Mouse (Mus musculus) liver, embryonic 14.5 days (tissue): ENCODE measurements at regions not wholly inside any gene's neighbourhood (a gene's known extent, or its start where the extent isn't known, plus 50 kb on each side); places are given as distances from the start of the nearest gene placed in this dataset.

Source experiments
- ATAC-seq: fragments of 200-750 bp; cut with Nextera tagmentation; 2 replicates; pipeline ENCODE4 v1.8.0; 2017; ENCODE audit warnings: moderate number of reproducible peaks, mild to moderate bottlenecking, moderate library complexity; ENCODE audit not compliant: insufficient read depth
- DNase-seq, 3 experiments: peaks; one replicate each; pipeline ENCODE4 v3.0.0-alpha.2; 2012 to 2013; ENCODE audit warnings: low read depth in 3 of 3, low spot score in 3 of 3
- H3K27ac ChIP-seq: fragments of 300-500 bp; sonication (generic); 2 replicates; pipeline ENCODE4 v1.5.1; 2014; ENCODE audit warnings: moderate library complexity, mild to moderate bottlenecking, control low read depth, inconsistent platforms
- H3K27me3 ChIP-seq: fragments of 300-500 bp; sonication (generic); 2 replicates; pipeline ENCODE4 v1.6.1; 2014; ENCODE audit warnings: mild to moderate bottlenecking, low read length, moderate library complexity; ENCODE audit not compliant: control insufficient read depth, insufficient read depth
- H3K36me3 ChIP-seq: fragments of 300-500 bp; sonication (generic); replicated peaks from 2 replicates; pipeline ENCODE4 v1.6.1; 2014; ENCODE audit warnings: low read depth; ENCODE audit not compliant: control insufficient read depth, insufficient read depth
- H3K4me1 ChIP-seq, 2 experiments: fragments of 200-500 bp in 1 of 2; fragments of 300-500 bp in 1 of 2; sonication (generic) in 1 of 2; replicated peaks; 2 replicates each; pipeline ENCODE4 v1.6.1; 2012 to 2014; ENCODE audit warnings: antibody characterized with exemption in 1 of 2, inconsistent platforms in 1 of 2, low read length in 1 of 2; ENCODE audit not compliant: control insufficient read depth in 2 of 2, insufficient read depth in 2 of 2
- H3K4me2 ChIP-seq: fragments of 300-500 bp; sonication (generic); 2 replicates; pipeline ENCODE4 v1.6.1; 2014; ENCODE audit warnings: low read depth, mild to moderate bottlenecking, control low read depth, moderate library complexity
- H3K4me3 ChIP-seq, 2 experiments: fragments of 200-500 bp in 1 of 2; fragments of 300-500 bp in 1 of 2; sonication (generic) in 1 of 2; 2 replicates each; pipeline ENCODE4 v1.5.1; 2012 to 2014; ENCODE audit warnings: low read depth in 2 of 2, low read length in 2 of 2, mild to moderate bottlenecking in 2 of 2, control low read depth in 1 of 2, inconsistent platforms in 1 of 2, moderate library complexity in 1 of 2; ENCODE audit not compliant: insufficient read depth in 1 of 2
- H3K9ac ChIP-seq: fragments of 300-500 bp; sonication (generic); replicated peaks from 2 replicates; pipeline ENCODE4 v1.6.1; 2014; ENCODE audit warnings: mild to moderate bottlenecking, control low read depth, moderate library complexity
- H3K9me3 ChIP-seq: fragments of 300-500 bp; sonication (generic); 2 replicates; pipeline ENCODE4 v1.6.1; 2016; ENCODE audit warnings: low read length, mixed read lengths; ENCODE audit not compliant: control insufficient read depth
- CTCF ChIP-seq: IDR thresholded peaks from 2 replicates; pipeline ENCODE4 v1.5.1; 2016; ENCODE audit warnings: antibody characterized with exemption, low read depth, control low read depth
- EP300 ChIP-seq: IDR thresholded peaks from 2 replicates; pipeline ENCODE4 v1.6.1; 2016; ENCODE audit warnings: antibody characterized with exemption, low read depth
- WGBS: fragments of 180-500 bp; shearing (Covaris S2); extraction: QIAGEN DNeasy Blood & Tissue Kit; methylation state at CpG from one replicate; pipeline ENCODE4 v1.1.7; 2014; ENCODE audit not compliant: insufficient replicate concordance; 5-methylcytosine and 5-hydroxymethylcytosine counted together

DNA sequence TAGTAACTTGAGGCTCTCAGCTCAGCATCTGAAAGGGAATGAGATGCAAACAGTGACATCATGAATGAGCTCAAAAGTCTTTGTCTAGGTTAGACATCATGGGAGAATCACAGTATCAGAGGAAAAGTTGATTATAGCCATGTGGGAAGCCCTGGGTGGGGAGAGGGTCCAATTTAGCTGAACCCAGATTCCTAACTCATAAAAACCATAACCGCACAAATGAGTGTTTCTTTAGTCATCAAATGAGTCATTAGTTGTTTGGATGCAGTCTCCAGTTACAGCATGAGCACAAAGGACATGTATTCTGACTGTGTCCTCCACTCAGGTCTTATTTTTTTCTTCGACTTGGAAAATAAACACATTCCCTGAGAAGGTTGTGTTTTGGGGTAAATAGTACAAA lies 406.5 kb downstream of the Cntnap4 start:
- Histone ChIP-seq H3K4me3 (no peak overlapping the region), H3K27me3 (no peaks in the 10 kb centered on the region), H3K4me1 (no peaks in the 10 kb centered on the region), H3K27ac (no peak overlapping the region), H3K4me2 (no peak overlapping the region), H3K9me3 (no peaks in the 10 kb centered on the region), H3K9ac (no peak overlapping the region), H3K36me3 (no peaks in the 10 kb centered on the region)
- DNase-seq (no peak), ATAC-seq (no peak)
- no peak for TF ChIP-seq EP300
- no peak for TF ChIP-seq CTCF
- WGBS, result 60% methylated on average over 2 of the region's 2 CpGs

DNA sequence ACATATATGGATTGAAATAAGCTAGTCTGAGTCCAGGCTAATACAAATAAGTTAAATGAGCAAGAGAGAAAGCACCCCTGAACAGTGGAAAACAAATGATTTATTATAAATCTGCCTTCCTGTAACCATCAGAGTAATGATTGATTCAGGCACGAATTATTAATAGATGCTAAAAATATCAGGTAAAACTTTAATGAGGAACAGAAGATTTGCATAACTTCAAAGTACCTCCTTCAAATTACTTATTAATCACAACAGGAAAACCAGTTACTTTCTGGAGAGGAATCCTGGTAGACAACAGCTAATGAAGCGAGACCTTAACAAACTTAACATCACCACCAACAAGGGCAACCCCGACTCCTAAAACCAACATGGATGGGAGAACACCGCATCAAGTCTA lies 423.9 kb downstream of the Cntnap4 start:
- no peak for ATAC-seq
- Histone ChIP-seq H3K4me2 (no peak overlapping the region), H3K9ac (no peak overlapping the region), H3K27ac (no peak overlapping the region), H3K36me3 (no peaks in the 10 kb centered on the region), H3K4me3 (no peak overlapping the region), H3K27me3 (no peaks in the 10 kb centered on the region), H3K4me1 (no peaks in the 10 kb centered on the region), H3K9me3 (no peaks in the 10 kb centered on the region)
- 62% methylated on average over 4 of the region's 4 CpGs for WGBS
- DNase-seq, result no peak
- TF ChIP-seq CTCF, result no peak
- TF ChIP-seq EP300, result no peak

- Histone ChIP-seq H3K36me3 (no peaks in the 10 kb centered on the region), H3K27me3 (no peaks in the 10 kb centered on the region), H3K4me2 (no peak overlapping the region), H3K9me3 (no peaks in the 10 kb centered on the region), H3K4me3 (no peak overlapping the region), H3K4me1 (no peaks in the 10 kb centered on the region), H3K9ac (no peak overlapping the region), H3K27ac (no peak overlapping the region)
- 34% methylated on average over 4 of the region's 4 CpGs for WGBS
- ATAC-seq (no peak), DNase-seq (no peak)
- no peak for TF ChIP-seq CTCF
- TF ChIP-seq EP300, result no peak
These were observed 437.5 kb downstream of the Cntnap4 start for GRCm38 (mm10) chr8:113007356-113007755.

- no peaks in the 10 kb centered on the region for H3K27me3 ChIP-seq
- H3K4me2 ChIP-seq, result no peak overlapping the region
- TF ChIP-seq CTCF, result no peak
- no peak for TF ChIP-seq EP300
- no peaks in the 10 kb centered on the region for H3K36me3 ChIP-seq
- ATAC-seq (no peak), DNase-seq (no peak)
- no peak overlapping the region for H3K9ac ChIP-seq
- WGBS, result 68% methylated on average over 9 of the region's 9 CpGs
- H3K27ac ChIP-seq, result no peak overlapping the region
- no peaks in the 10 kb centered on the region for H3K4me1 ChIP-seq
- H3K4me3 ChIP-seq, result no peak overlapping the region
- no peaks in the 10 kb centered on the region for H3K9me3 ChIP-seq
These were observed 459.0 kb downstream of the Cntnap4 start for GRCm38 (mm10) chr8:113028880-113029279.

DNA sequence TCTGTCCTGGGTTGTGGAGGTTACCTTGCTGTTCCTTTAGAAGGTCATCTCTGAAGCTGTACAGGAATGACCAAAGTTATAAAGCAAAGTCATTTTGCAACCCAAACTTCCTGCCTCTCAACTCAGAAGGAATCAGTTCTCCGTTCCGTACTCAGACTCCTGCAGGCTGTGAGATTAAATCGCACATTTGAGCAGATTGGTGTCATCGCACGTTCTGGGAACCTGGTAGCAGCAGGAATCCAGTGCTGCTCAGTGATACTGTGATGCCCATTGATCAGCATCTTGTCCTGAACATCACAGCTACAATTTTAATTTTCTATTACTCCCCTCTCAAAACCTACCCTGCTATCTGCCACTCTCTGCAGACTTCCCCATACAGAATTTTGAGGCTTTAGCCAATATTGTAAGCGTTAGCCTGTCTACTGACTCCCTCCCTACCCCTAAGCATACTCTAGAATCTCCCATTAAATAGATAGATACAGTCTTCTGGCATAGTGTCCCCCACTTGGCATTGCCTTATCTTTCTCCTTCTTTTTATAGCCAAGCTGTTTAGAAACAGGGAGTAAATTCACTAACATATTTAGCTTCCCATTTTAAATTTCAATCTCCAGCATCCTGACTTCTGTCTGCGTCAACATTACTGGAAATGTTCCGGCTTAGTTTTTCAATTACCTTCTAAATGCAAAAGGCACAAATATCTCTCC lies 482.1 kb downstream of the Cntnap4 start:
- TF ChIP-seq CTCF, result no peak
- TF ChIP-seq EP300, result no peak

More for the DNA sequence above, 482.1 kb downstream of the Cntnap4 start:
- ATAC-seq (no peak), DNase-seq (no peak)
- no peak overlapping the region for H3K4me3 ChIP-seq
- H3K36me3 ChIP-seq, result no peaks in the 10 kb centered on the region
- no peaks in the 10 kb centered on the region for H3K9me3 ChIP-seq
- no peak overlapping the region for H3K4me2 ChIP-seq
- H3K27me3 ChIP-seq, result no peaks in the 10 kb centered on the region
- H3K27ac ChIP-seq, result no peak overlapping the region
- H3K9ac ChIP-seq, result no peak overlapping the region
- no peaks in the 10 kb centered on the region for H3K4me1 ChIP-seq
- WGBS, result 68% methylated on average over 8 of the region's 8 CpGs
